Mouse (Mus musculus): ENCODE results near the gene Mnd1.

Gene Mnd1

DNA sequence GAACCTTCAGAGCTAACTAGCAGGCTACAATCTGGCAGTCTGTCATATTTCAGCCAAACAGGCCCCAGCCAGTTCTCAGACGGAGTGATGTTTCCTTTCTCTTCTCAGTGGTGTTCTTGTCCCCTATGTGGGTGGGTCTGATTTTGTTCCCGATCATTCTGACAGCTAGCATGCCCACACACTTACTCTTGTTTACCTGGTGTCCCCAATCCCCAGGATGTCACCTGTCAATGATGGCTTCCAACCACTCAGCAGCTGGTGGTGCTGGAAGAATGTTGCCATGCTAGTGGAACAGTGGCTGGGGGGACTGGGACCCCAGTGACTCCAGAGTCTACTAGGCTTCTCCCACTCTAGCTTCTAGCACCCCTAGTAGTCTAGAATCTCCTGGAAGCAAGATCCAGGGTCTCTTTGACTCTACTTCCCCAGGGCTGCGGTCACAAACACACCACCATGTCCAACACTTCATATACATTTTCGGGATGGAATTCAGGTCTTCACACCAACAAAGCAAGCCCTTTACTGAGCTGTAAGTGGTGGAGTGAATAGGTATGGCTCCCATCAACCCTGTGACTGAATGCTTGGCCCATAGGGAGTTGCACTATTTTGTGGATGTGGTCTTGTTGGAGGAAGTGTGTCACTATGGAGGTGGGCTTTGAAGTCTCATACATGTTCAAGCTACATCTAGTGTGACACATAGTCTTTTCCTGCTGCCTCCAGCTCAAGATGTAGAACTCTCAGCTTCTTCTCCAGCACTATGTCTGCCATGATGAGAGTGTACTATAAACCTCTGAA, 2.2 kb upstream of the Mnd1 start:
- DNase-seq (ENCODE audit: low spot score): no peak

DNA sequence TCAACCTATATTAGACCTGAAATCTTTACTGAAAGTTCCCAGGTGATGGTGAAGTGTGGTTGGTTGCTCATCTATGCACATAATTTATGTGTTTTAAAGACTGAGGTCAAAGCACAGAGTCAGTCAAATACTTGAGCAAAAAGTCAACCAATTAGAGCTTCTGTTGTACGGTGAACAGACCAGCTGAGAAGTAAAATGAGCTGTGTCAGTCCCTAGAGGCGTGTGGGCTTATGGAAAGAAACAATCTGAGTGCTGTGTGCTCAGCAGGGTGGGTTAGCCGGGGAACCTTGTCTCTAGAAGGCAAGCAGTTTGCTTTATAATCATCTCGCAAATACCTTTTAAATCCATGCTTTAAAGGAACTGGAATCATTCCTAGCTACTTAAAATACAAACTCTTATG, 1.4 kb upstream of the Mnd1 start:
- no peak for DNase-seq (ENCODE audit: low spot score)

GRCm38 (mm10) chr3:84156105-84156504, 519 bp upstream of the Mnd1 start:
- DNase-seq (ENCODE audit: low spot score): no peak

GRCm38 (mm10) chr3:84155146-84155545, 440 bp downstream of the Mnd1 start:
- DNase-seq (ENCODE audit: low spot score): no peak

DNA sequence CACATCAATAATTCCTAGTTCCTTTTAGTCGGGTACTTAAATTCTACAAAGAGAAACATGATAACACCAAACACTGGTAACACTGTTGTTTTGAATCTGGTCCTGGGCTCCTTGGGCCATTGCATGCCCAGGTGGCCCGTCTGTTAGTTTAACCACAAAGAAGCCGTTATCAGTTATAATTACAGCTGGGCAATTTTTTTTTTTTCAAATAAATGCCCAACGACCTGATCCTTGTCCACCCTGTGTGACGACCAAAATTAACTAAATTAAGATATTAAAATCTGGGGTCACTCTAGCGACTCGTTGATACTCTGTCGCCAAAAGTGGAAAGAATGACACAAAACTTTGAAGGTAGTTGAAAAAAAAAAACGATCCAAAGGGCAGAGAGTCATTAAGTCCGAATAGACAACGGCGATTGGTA, 855 bp downstream of the Mnd1 start:
- DNase-seq (ENCODE audit: low spot score): no peak

DNA sequence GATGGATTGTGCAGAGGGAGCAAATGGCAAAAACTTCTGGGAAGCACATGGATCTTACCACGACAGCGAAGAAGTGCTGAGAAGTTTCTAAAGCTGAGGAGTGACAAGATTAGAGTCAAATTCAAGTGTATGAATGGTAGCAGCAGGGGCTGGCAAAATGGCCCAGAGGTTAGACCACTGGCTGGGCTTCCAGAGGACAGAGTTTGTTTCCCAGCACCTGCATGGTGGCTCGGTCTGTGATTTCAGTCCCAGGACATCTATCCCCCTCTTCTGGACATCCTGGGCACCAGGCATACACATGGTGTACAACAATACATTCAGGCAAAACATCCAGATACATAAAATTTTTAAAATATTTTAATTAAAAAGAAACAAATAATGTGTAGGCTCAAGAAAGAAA, 5.8 kb downstream of the Mnd1 start:
- DNase-seq (ENCODE audit: low spot score): no peak

DNA sequence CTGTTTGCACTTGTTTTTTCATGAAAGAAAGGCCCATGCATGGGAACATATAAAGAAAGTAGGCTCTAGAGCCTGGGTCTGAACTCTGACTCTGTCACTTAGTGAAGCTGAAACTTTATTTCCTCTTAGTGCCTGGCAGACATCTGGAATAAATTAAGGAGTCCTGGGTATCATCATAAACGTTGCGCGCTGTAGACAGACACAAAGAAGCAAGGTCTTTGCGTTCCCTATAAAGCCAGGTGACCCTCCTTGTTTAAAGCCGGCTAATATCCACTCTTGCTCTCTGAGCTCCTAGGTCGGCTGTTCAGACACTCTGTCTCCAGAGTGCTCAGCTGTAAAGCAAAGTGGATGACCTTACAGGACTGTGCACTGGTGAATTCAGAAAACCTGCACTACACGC, 14.6 kb downstream of the Mnd1 start:
- DNase-seq (ENCODE audit: low spot score): no peak

DNA sequence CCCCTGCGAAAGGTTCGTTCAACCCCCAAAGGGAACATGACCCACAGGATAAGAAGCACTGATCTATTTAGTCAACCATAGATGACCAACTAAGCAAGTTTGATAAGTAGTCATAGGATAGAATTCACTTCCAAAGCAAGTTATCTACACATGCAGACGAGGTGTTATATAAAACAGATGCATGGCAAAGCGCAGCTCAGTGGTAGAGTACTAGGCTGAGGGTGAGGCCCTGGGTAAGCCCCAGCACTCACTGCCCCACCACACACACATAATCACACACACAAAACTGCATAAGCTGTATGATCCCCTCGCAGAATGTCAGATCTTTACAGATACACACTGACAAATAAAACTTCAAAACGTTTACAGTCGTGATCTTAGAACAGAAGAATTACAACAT, 19.1 kb downstream of the Mnd1 start:
- no peak for DNase-seq (ENCODE audit: low spot score)

DNA sequence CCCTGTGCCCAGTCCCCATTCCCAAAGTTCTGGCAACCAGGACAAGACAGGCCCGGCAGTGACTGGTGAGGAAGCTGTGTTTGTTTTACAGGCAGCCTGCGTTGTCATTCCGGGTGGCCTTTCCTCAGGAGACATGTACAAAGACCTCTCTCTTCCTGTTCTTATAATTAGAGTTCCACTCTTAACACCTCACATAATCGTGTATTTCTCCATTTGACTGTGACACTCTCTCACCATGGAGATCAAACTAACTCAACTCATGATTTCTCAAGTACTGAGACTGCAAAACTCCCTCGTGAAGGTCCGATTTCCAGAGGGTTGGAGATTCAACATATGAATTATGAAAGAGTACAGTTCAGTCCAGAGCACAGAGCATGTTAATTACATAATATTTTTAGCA, 19.7 kb downstream of the Mnd1 start:
- DNase-seq (ENCODE audit: low spot score): no peak

GRCm38 (mm10) chr3:84135387-84135786, 20.2 kb downstream of the Mnd1 start:
- no peak for DNase-seq (ENCODE audit: low spot score)

DNA sequence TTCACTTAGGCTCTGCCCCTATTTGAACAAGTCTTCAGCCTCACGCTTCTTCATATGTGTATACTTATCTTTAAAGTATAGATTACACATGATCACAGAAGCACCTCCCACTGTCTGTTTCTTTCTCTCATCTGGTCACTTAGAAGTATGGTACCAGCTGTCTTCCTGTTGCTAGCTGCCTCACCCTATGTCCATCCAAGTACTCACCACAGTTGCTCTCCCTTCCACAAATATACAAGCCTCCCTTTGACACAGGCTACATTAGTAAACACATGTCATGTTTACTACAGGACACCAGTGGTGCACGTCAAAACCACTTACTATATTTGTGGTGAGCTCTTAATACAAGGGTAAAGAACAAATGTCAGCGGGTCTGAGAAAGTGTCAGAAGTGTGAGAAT, 24.2 kb downstream of the Mnd1 start:
- no peak for DNase-seq (ENCODE audit: low spot score)

DNA sequence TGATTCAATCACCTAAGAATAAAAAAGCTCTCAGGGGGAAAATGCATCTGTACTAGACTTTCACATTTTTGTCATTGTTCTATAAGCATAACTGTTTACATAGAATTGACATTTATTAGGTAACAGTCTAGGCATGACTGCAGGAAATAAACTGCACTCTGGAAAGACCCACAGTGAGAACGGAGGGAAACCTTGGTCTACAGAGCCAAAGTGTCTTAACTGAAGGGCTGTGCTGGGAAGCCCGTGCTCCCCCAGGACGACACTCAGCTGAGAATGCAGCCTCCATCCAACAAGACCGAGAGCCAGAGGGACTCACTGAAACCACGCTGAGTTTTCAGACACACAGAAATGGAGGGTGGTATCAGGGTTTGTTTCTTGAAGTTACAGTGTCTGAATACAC, 24.8 kb downstream of the Mnd1 start:
- DNase-seq (ENCODE audit: low spot score): no peak

DNA sequence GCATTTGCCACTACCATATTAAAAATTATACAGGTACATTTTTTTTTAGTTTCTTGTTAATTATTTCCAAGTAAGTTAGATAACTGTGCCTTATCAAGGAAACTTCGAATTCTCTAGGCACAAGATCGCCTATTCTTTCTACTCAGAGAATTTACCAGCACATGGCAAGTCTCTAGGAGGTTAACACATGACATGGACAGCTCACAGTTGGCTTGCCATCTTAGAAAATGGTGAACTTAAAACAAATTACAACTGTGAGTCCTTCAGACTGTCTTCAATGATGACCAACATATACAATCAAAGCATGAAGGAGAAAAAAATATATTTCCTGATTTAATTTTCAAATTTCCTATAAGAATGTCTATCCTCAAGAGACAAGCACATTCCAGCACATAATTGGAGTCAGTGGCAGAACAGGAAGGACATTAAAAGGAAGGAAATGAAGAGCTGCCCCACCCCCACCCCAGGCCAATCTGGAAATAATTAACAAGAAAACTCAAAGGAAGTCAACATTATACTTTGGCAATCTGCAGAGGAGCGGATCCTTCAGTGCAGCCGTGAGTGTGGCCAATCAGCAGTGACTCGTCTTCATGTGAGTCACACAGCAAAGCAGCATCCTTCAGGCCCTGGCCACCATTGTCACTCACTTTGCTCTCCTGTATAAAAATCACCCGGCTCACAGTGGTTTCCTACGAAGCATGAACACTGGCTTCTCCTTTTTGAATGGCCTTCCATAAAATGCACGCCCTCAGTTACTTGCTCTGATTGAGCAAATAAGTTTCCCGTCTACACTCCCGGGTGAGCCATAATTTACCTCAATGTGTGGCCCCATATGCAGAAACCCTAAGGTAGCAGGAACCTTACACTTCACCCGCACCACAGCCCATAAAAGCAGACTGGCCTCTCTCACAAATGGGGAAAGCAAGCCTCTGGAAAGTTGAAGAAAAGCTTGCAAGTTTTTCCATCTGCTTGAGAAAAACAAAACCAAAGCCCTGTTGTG, 26.4 kb downstream of the Mnd1 start:
- no peak for DNase-seq (ENCODE audit: low spot score)

GRCm38 (mm10) chr3:84127431-84127830, 28.2 kb downstream of the Mnd1 start:
- DNase-seq (ENCODE audit: low spot score): no peak

- DNase-seq (ENCODE audit: low spot score): no peak
These were observed 28.9 kb downstream of the Mnd1 start for GRCm38 (mm10) chr3:84126721-84127120.

DNA sequence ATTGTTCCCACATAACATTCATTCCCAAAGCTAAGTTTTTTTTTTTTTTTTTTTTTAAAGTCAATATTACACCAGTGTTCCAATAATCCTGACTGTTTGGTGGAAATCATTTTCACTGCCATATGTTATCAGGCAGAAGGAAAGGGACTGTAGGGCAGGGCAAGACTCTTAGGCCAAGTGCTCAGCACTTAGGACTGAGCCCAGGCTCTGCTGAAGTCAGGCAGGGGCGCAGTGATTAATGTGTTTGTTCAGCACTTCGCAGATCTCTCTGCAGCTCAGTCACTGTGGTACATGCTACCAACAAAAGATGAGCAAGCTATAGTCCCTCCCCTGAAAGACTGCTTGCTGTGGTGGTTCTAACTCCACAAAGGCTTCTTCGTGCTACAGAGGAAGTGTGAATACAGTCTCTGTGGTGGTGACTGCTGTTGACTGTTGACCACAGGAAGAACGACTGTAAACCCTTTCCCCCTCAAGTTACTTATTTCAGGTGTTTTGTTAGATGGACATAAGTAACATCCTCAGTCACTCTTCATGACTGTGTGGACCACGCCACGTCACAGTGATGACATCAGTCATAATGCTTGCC, 29.8 kb downstream of the Mnd1 start:
- DNase-seq (ENCODE audit: low spot score): no peak

DNA sequence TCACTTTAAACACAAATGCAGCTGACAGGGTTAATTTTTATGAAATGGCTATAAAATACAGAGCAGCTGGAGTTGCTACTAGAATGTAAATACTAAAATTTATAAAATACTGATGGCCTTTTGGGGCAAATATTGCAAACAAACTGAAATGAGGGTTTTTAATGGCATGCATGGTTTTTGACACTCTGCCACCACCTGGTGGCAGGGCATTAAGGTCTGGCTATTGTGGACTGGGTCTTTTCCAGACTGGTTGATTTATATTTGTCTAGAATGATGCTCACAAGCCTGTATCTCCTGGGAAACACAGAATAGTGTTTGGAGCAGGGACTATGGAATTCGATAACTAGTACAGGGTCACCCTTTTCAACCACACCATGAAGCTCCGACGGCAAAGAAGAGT, 32.1 kb downstream of the Mnd1 start:
- peak; percentile 15 for DNase-seq (ENCODE audit: low spot score)

DNA sequence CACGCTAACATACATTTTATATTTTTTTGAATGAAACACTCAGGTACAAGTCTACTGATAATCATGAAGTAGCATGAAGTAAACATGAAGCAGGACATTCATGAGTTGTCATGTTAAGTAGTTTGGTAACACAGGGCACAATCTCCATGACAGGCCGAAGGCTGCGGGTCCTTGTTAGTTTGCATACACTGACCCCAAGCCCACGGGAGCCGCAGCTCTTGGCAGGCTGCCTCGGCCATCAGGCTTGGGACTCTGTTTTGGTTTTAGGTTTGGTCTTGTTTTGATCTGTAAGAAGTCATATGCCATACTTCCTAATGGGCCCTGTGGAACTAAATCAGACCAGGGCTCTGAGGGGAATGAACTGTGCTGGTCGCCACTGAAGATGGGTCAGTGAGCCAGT, 36.9 kb downstream of the Mnd1 start:
- no peak for DNase-seq (ENCODE audit: low spot score)

DNA sequence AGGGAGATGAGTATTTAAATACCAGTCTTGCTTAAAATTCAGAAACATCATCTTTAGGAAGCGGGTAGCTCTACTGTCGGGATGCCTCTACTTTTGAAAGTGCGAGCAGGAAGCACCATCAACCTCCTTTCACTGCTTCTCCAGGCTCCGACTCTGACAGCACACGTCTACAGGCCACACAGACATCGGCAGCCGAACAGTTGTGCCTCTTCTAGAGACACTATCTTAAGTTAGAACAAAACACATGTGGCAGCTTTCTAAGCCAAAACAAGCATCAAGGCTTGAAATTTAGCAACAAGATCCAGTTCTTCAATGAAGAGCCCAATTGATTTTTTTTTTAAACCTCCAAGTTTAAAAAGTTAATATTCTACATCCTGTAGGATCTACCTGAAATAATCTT, 37.4 kb downstream of the Mnd1 start:
- no peak for DNase-seq (ENCODE audit: low spot score)

GRCm38 (mm10) chr3:84108614-84109013, 47.0 kb downstream of the Mnd1 start:
- no peak for DNase-seq (ENCODE audit: low spot score)

DNA sequence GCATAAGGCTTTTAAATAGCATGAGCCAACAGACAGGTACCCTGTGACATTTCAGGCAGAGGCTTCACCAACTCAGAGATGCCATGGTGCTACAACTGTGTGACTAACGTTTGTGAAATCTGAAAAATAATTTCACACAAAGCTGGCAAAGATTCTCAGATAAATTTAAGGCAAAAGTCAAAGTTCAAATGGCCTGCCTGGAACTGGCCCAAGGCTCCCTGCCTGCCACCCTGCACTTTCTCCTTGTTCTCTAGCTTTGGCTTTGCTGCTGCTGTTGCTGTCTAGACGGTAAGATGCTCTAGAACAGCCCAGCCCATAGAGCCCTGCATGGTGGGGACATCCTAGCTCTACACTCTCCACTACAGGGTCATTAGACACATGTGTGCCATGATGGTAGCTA, 49.5 kb downstream of the Mnd1 start:
- no peak for DNase-seq (ENCODE audit: low spot score)

- no peak for DNase-seq (ENCODE audit: low spot score)
These were observed 52.0 kb downstream of the Mnd1 start for GRCm38 (mm10) chr3:84103536-84103935.

DNA sequence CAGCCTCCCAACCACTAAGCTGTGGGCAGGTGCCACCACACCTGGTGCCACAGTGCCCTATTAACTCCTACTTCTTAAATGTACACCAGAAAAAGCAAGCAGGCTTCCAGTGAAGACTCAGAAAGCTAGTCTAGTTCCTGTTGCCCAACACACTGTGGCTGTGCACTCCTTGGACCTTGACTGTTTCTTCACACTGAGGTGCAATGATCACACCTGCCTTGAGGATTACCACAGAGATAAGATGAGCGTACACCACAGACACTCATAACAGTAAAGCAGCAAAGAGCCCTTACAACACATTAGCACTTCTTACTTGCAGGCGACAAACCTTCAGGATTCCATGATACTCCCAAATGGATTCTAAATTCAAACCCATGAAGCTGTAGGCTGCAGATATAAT, 62.7 kb downstream of the Mnd1 start:
- DNase-seq (ENCODE audit: low spot score): no peak

Measured in left cerebral cortex, adult 11 months (tissue).